Mouse (Mus musculus): ENCODE measurements around the gene Slc35b4.

DNA sequence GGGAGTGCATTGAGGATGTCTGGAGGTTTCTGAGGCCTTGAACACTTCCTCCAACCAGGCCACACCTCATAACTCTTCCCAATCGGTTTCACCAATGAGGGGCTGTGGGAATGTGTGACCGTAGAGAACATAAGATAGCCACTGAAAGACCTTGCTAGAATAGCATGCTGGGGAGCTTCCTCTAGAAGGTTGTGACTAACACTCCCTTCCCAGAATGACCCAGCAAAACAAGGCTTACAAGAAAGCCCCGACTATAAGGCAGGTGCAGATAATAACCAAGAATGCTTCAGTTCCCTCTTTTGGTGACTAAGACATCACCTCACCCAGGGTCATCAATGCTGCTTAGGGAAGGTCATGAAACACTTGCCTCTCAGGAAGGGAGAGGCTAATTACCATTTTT lies 12.6 kb upstream of the Slc35b4 start:
- TF ChIP-seq CTCF (IDR thresholded peaks at IDR 0.05; ENCODE audit: extremely low read depth, insufficient read length, insufficient replicate concordance, low read depth, low read length) (no peak), POLR2A (IDR thresholded peaks at IDR 0.05; ENCODE audit: low read depth, low read length) (no peak)

Measured in small intestine, adult 2 months (tissue).